Mouse (Mus musculus) neutrophil, adult 5-6 weeks (primary cell): ENCODE data around the gene Smg1. TPM values are rescaled to one million over a fixed set of nuclear protein-coding genes. Genes with fewer than 3 reads are reported as not detected.
"Not testable (repeated sequence)": the region's sequence is repeated elsewhere in the genome, so short reads cannot be mapped to it uniquely, and the experiment has no call there.

Experiments used
- ATAC-seq: fragments of 151-379, 151-347 bp; 2 replicates; pipeline ENCODE4 v1.8.0; 2017; ENCODE audit warnings: mild to moderate bottlenecking, moderate TSS enrichment; ENCODE audit not compliant: insufficient number of reproducible peaks, poor library complexity, low FRiP score, severe bottlenecking; ENCODE audit errors: extremely low read depth
- total RNA-seq: library from RNA; stranded (forward); fragments of 200-1000 nt; gene quantifications from 2 replicates; pipeline ENCODE4 v1.2.3, GENCODE M21; 2017

Smg1 gene
- total RNA-seq, 1 experiment from 2014 or later = 178 TPM

- not testable (repeated sequence) for ATAC-seq
Observed at GRCm38 (mm10) chr7:118170125-118170524, 73.3 kb downstream of the Smg1 start.

- no peak for ATAC-seq
Observed at GRCm38 (mm10) chr7:118163006-118163405, 80.5 kb downstream of the Smg1 start.

- no peak for ATAC-seq
Observed at GRCm38 (mm10) chr7:118160121-118160520, 83.3 kb downstream of the Smg1 start.

GRCm38 (mm10) chr7:118156461-118156860 is 87.0 kb downstream of the Smg1 start:
- no peak for ATAC-seq

GRCm38 (mm10) chr7:118154150-118154549 is 89.3 kb downstream of the Smg1 start:
- ATAC-seq = no peak

- no peak for ATAC-seq
Observed at GRCm38 (mm10) chr7:118143602-118144001, 99.9 kb downstream of the Smg1 start.

- no peak for ATAC-seq
Observed at GRCm38 (mm10) chr7:118143123-118143522, 100.3 kb downstream of the Smg1 start.

- ATAC-seq = no peak
Observed at GRCm38 (mm10) chr7:118141271-118141670, 102.2 kb downstream of the Smg1 start.

- no peak for ATAC-seq
Observed at GRCm38 (mm10) chr7:118135128-118135527, 108.3 kb downstream of the Smg1 start.

- peak; percentile 99 for ATAC-seq
Observed at GRCm38 (mm10) chr7:118129430-118130041, 113.9 kb downstream of the Smg1 start, which contains the start of gene Arl6ip1. Gene Arl6ip1 (minus strand): TSS chr7:118129662.

- peak; percentile 8; the same call in 1 of the 2 replicates for ATAC-seq
Observed at GRCm38 (mm10) chr7:118128925-118129429, 114.5 kb downstream of the Smg1 start.

- no peak for ATAC-seq
Observed at GRCm38 (mm10) chr7:118126219-118126875, 117.1 kb downstream of the Smg1 start.

- no peak for ATAC-seq
Observed at GRCm38 (mm10) chr7:118125736-118126135, 117.7 kb downstream of the Smg1 start.

- ATAC-seq = no peak
Observed at GRCm38 (mm10) chr7:118123512-118124411, 119.7 kb downstream of the Smg1 start.

- ATAC-seq = no peak
Observed at GRCm38 (mm10) chr7:118122235-118122634, 121.2 kb downstream of the Smg1 start.

GRCm38 (mm10) chr7:118120654-118121053 is 122.8 kb downstream of the Smg1 start:
- no peak for ATAC-seq

GRCm38 (mm10) chr7:118119946-118120345 is 123.5 kb downstream of the Smg1 start:
- peak; percentile 78 for ATAC-seq

GRCm38 (mm10) chr7:118119142-118119541 is 124.3 kb downstream of the Smg1 start:
- ATAC-seq = no peak

GRCm38 (mm10) chr7:118118426-118118825 is 125.0 kb downstream of the Smg1 start:
- no peak for ATAC-seq
